Mouse (Mus musculus) Patski (cell line): ENCODE data around the gene Gm7682. TPM values are rescaled to one million over a fixed set of nuclear protein-coding genes. Genes with fewer than 3 reads are reported as not detected.
"Not testable (repeated sequence)": the region's sequence is repeated elsewhere in the genome, so short reads cannot be mapped to it uniquely, and the experiment has no call there.

Source experiments
- ATAC-seq: fragments of 100-300 bp; one replicate; pipeline ENCODE4 v1.8.0; 2021
- CTCF ChIA-PET: fragments of 350-600 bp; sonication (Branson Sonifier 250); formaldehyde crosslinking; loops from one replicate; lab custom pipeline; 2022; ENCODE audit warnings: inconsistent platforms; lab: Charles Lee
- POLR2A ChIA-PET: fragments of 350-600 bp; sonication (Branson Sonifier 250); formaldehyde crosslinking; loops from one replicate; lab custom pipeline; 2022; ENCODE audit warnings: antibody characterized with exemption, inconsistent platforms; lab: Charles Lee
- DNase-seq: peaks from one replicate; pipeline ENCODE4 v3.0.0-alpha.2; 2011; ENCODE audit warnings: low read depth, low spot score
- H3K27me3 ChIP-seq: fragments of 371-371 bp; one replicate; pipeline ENCODE4 v1.5.1; 2021
- in situ Hi-C: fragments of 300-500 bp; cut with MboI; formaldehyde crosslinking; loops from 3 replicates; pipeline ENCODE4 v1.11.1; 2018; ENCODE audit warnings: low pct_unique_long_range_greater_than_20kb, mixed read lengths
- polyA plus RNA-seq: library from polyadenylated mRNA; unstranded; gene quantifications from one replicate; pipeline ENCODE4 v1.2.3, GENCODE M21; 2021

The Gm7682 gene
- not detected for polyA plus RNA-seq

GRCm38 (mm10) chr5:94445484-94445883, at the start of gene Gm7682:
Gene Gm7682, plus strand, starts transcription at chr5:94445784.
- DNase-seq, POLR2A ChIA-PET, H3K27me3 ChIP-seq, CTCF ChIA-PET, ATAC-seq, in situ Hi-C loops: not testable (repeated sequence)

Other genes with a start within 250 kb of the Gm7682 start
- gene Gm3106, start 227.8 kb upstream of the Gm7682 start, polyA plus RNA-seq: not detected
- gene A430089I19Rik, start 139.0 kb upstream of the Gm7682 start, polyA plus RNA-seq: not detected
- gene Gm6502, start 131.3 kb upstream of the Gm7682 start, polyA plus RNA-seq: not detected
- 0.03 TPM for gene AA792892, start 106.0 kb upstream of the Gm7682 start, polyA plus RNA-seq
- gene Gm3139, start 80.5 kb downstream of the Gm7682 start, polyA plus RNA-seq: not detected
- gene Gm3147, start 170.6 kb downstream of the Gm7682 start, polyA plus RNA-seq: not detected
- gene Gm6509, start 178.2 kb downstream of the Gm7682 start, polyA plus RNA-seq: not detected
- not detected for gene Gm6205, start 202.6 kb downstream of the Gm7682 start, polyA plus RNA-seq